Mouse (Mus musculus) bone marrow macrophage, adult 2 months (primary cell): ENCODE data around the gene Gltp. TPM values are rescaled to one million over a fixed set of nuclear protein-coding genes. Genes with fewer than 3 reads are reported as not detected.

Experiments
- H3K27ac ChIP-seq: 2 replicates; pipeline ENCODE4 v1.5.1; 2012; ENCODE audit warnings: low read depth, low read length; ENCODE audit not compliant: insufficient read depth
- H3K4me1 ChIP-seq: 2 replicates; pipeline ENCODE4 v1.6.1; 2012; ENCODE audit warnings: low read length; ENCODE audit not compliant: control insufficient read depth, insufficient read depth
- H3K4me3 ChIP-seq: 2 replicates; pipeline ENCODE4 v1.5.1; 2012; ENCODE audit warnings: mild to moderate bottlenecking, low read length, moderate library complexity; ENCODE audit not compliant: insufficient read depth
- CTCF ChIP-seq: IDR thresholded peaks from 2 replicates; pipeline ENCODE4 v1.5.1; 2012; ENCODE audit warnings: low read depth, mild to moderate bottlenecking, low read length, moderate library complexity
- POLR2A ChIP-seq: IDR thresholded peaks from 2 replicates; pipeline ENCODE4 v1.6.1; 2012; ENCODE audit warnings: mild to moderate bottlenecking, low read depth, low read length, borderline replicate concordance
- polyA plus RNA-seq: library from polyadenylated mRNA; stranded (reverse); fragments of >200 nt; gene quantifications from 2 replicates; pipeline ENCODE4 v1.2.4, GENCODE M21; 2012; ENCODE audit not compliant: missing spikeins, insufficient read depth, insufficient read length

Gltp gene
- polyA plus RNA-seq, result 336 and 371 TPM in 2 replicates

DNA sequence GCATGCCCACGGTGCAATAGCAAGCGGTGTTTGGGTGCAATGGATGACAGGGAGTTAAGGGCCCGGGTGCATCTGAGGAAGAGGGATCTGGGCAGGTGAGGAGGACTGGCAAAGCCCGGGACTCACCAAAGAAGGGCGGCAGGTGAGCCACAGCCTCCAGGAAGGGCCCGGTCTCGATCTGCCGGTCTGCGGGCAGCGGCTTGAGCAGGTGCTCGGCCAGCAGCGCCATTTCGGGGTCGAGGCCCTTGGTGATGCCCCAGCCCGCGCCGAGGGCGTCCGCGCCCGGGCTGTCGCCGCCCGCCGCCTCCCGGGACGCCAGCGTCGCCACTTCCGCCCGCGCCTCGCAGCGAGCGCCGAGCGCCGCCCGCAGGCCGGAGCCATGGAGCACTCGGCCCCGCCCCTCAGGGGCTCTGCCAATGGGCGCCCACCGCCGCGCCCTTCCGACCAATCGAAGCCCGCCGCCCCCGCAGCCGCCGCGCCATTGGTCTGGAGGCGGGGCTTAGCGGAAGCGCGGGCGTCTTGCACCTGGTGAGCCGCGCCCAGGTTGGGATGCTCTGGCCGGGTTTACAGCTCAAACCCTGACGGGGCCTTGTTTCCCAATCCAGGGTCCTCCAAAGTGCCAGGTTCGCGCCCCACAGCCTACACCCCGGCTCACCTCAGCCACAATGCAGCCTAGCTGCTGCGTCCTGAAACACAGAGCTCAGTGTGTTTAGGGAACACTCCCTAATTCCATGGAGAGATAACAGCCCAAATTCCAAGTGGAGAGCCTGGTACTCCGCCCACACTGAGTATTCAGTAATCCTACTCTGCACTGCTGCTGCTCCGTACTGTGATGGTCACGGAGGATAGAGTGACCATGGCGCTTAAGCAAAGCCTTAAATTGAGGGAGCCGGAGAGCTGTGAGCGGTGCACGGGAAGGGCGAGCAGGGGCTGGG, at the start of gene Gltp:
Gene Gltp (minus strand): TSS at position 352 of the 935 bp plus-strand sequence.
- Histone ChIP-seq H3K27ac (peak within 1 kb of the TSS; percentile 82), H3K4me3 (peak within 1 kb of the TSS; percentile 98), H3K4me1 (peaks cover 22% of the 10 kb centered on the region)
- TF ChIP-seq POLR2A (no peak), CTCF (no peak)

DNA sequence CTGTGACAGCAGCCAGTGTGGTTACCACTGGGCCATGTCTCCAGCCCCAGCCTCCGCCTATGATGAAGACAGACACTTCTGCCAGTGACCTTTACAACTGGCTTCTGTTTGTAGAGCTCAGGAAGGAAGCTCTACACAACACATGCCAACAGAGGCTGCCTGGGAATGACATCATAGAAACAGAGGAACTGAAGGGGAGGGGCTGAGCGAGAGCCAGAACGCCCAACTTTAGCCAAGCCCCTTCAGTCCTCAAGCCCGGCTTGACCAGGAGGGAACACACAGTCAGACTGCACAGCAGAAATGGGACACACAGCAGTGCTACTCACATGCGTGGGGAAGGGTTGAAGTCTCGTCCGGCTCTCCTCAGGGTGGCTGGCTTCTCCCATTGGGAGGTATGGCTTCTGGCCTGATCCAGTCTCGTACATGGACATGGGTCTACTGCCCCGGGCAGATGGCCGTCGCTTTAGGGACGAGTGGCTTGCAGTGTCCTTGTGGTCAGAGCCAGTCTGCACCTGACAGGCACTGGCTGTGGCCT, 48.0 kb upstream of the Gltp start:
- TF ChIP-seq POLR2A, result no peak
- TF ChIP-seq CTCF, result no peak
- Histone ChIP-seq H3K4me3 (no peak overlapping the region), H3K4me1 (peaks cover 20% of the 10 kb centered on the region), H3K27ac (peak overlapping the region; percentile 58)

DNA sequence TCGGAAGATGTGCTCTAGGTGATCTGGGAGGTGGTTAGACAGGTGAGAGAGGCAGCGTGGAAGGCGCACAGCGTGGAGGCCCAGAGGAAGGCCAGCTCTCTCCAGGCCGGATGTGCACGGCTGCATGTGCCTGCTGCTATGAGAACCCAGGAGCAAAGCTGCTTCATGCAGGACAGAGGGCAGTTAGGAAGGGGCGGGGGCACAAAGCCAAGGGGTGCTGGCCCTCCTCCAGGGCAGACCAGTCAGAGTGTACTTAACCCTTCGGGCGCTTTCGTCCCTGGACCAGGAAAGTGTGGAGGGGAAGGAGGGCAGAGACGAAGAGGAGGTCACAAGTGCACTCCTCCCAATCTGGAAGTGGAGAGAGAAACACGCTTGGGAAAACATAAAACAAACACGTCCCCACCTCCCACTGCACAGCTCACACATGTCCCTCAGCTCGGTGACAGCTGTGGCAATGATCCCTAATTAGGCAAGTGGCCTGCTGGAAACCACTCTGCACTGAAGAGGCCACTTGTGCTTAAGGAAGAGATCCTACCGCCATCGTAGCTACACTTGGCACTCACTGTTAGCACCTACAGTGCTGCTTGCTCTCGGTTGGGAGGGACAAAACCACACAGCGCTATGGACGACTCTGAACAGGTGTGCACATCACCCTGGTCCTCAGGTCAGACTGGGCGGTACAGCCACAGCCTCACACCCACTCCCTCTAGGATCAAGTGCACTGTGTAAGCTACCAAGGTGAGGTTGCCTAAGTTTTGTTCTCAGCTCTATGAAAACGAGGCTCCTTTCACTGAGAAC, 46.5 kb upstream of the Gltp start:
- Histone ChIP-seq H3K4me3 (no peak overlapping the region), H3K27ac (no peak overlapping the region), H3K4me1 (peaks cover 20% of the 10 kb centered on the region)
- no peak for TF ChIP-seq CTCF
- TF ChIP-seq POLR2A, result no peak

DNA sequence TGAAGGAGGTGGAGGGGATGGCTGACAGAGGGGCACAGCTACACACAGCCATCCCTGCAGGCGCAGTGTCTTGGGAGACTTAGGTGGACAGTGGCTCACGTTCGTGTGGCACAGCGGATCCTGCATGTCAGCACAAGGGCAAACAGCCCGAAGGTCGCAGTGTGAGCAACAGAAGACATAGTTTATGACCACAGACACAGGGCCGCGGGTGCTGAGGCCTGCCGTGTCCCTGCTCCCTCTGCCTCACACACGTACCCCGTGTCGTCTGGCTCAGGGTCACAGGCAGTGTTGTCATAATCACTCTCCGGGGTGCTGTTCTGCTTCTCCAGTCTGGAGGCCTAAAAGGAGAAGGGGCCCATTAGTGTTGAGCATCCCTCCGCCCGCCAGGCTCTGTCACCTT, 42.8 kb upstream of the Gltp start:
- H3K4me3 ChIP-seq, result no peak overlapping the region
- TF ChIP-seq CTCF, result no peak
- no peak for TF ChIP-seq POLR2A

DNA sequence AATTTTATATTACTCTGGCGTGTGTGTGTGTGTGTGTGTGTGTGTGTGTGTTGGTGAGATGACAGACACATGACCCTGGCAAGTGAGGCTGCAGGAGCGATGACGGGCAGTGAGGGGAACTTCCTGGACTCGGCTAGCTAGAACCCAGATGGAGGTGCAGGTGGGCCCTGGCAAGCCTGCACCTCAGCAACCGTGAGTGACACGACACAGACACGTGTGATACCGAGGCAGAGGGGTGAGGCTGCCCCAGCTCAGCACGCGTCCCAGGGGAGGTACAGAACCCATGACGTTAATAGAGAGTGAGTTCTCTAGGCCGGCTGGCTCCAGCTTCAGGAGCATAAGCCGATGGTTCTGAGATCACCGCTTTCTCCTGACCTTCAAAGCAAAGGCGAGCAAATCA, 41.2 kb upstream of the Gltp start:
- Histone ChIP-seq H3K27ac (no peak overlapping the region), H3K4me3 (no peak overlapping the region), H3K4me1 (no peaks in the 10 kb centered on the region)
- TF ChIP-seq POLR2A (no peak), CTCF (no peak)

More for the DNA sequence above, 42.8 kb upstream of the Gltp start:
- Histone ChIP-seq H3K27ac (no peak overlapping the region), H3K4me1 (peaks cover 7% of the 10 kb centered on the region)

DNA sequence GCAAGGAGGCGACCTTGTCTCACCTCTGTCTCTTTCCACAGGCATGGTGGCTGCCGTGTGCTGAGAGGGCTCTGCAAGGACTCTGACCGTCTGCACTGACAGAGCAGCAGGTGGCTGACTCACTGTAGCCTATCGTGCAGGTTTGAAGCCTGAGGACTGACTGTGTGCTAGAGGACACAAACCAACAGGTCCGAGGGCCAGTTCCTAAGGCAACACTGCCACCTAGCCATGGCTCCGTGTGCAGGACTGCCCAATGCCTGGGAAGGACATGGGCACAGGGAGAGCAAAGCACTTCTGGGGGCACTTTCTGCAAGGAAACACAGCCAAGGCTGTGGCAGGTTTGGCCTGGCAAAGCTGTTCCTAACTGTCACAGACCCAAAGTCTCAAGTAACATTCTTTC, 40.7 kb upstream of the Gltp start:
- Histone ChIP-seq H3K27ac (no peak overlapping the region), H3K4me3 (no peak overlapping the region), H3K4me1 (no peaks in the 10 kb centered on the region)
- TF ChIP-seq CTCF, result no peak
- TF ChIP-seq POLR2A, result no peak

DNA sequence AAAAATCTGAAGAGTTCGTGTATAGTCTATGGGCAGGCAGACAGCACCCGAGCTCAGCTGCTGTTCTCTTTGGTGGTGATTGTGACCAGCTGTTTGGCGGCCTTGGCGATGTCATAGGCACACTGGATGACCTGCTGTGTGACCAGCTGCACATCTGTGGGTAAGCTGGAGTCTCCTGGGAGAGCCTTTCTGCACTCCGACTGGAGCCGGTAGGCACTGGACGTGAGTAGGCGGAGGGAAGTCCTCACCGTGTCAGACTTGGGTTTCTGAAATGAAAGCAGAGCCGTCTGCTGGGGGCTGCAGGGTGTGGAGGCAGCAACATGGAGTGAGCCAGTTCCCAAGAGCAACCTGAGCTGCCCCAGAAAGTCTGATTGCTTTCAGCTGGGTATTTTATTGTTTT, 39.3 kb upstream of the Gltp start:
- no peaks in the 10 kb centered on the region for H3K4me1 ChIP-seq
- no peak overlapping the region for H3K4me3 ChIP-seq
- no peak overlapping the region for H3K27ac ChIP-seq
- TF ChIP-seq POLR2A (no peak), CTCF (no peak)

DNA sequence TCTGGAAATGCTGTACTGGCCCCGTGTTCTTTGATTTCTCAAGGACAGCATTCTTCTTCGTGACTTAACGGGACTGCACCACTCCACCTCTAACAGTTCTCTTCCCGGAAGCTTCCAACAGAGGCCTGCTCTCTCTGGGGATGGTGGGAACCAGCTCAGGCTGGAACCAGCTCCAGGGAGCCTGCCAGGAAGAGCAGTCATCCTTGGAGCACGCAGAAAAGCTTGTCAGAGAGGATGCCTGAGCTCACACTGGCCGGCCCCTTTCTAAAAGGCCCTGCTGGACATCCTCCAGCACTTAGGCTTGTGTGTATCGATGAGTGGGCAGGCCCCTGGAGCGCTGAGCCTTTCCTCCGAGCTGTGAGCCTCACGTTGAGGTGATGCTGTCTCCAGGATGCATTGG, 37.4 kb upstream of the Gltp start:
- H3K27ac ChIP-seq, result no peak overlapping the region
- TF ChIP-seq CTCF, result no peak
- no peak for TF ChIP-seq POLR2A

DNA sequence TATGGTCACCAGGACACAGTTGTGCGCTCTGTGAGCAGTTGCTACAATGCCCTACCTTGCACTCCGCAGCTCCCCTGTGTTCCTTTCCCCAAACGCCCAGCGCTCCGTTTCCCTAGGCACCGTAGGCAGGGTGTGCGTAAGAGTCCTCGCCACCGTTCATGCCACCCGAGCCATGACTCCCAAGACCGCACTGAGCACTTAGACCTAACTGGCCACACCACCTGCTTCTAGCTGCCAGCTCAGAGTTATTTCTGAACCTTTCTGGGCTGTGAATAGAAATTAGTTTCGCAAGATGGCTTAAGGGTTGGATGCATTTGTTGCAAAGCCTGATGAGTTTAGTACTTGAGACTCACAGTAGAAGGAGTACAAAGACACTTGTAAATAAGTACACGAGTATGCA, 32.1 kb upstream of the Gltp start:
- Histone ChIP-seq H3K4me1 (peaks cover 8% of the 10 kb centered on the region), H3K4me3 (no peak overlapping the region), H3K27ac (no peak overlapping the region)
- no peak for TF ChIP-seq CTCF
- no peak for TF ChIP-seq POLR2A

More for the DNA sequence above, 37.4 kb upstream of the Gltp start:
- no peaks in the 10 kb centered on the region for H3K4me1 ChIP-seq
- H3K4me3 ChIP-seq, result no peak overlapping the region

DNA sequence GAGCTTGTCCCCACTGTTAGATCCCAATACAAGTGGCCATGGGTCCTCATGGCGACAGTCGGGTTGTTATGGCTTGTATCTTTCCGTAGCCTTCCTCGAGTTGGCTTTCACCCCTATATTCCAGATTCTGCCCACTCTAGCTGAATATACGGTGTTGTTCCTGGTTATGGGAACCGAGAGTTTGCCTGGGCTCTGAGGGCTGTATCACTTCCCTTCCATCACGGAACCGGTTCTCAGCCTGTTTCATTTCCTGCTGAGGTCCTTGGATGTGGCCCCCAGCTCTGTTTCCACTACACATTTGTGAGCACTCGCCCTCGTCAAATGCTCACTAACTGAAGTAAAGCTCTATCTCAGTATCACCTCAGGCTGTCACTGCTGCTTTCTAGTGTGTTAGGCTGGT, 31.2 kb upstream of the Gltp start:
- Histone ChIP-seq H3K4me3 (no peak overlapping the region), H3K4me1 (peaks cover 8% of the 10 kb centered on the region), H3K27ac (no peak overlapping the region)
- TF ChIP-seq CTCF, result no peak
- no peak for TF ChIP-seq POLR2A
